Mouse (Mus musculus): ENCODE results near the gene Rnf145. TPM values are rescaled to one million over a fixed set of nuclear protein-coding genes. Genes with fewer than 3 reads are reported as not detected.
A peak's percentile ranks its signal among the peaks of the same experiment; 100 is the strongest.

Rnf145 gene
- polyA plus RNA-seq, 1 experiment from 2014 or later = 114 TPM

DNA sequence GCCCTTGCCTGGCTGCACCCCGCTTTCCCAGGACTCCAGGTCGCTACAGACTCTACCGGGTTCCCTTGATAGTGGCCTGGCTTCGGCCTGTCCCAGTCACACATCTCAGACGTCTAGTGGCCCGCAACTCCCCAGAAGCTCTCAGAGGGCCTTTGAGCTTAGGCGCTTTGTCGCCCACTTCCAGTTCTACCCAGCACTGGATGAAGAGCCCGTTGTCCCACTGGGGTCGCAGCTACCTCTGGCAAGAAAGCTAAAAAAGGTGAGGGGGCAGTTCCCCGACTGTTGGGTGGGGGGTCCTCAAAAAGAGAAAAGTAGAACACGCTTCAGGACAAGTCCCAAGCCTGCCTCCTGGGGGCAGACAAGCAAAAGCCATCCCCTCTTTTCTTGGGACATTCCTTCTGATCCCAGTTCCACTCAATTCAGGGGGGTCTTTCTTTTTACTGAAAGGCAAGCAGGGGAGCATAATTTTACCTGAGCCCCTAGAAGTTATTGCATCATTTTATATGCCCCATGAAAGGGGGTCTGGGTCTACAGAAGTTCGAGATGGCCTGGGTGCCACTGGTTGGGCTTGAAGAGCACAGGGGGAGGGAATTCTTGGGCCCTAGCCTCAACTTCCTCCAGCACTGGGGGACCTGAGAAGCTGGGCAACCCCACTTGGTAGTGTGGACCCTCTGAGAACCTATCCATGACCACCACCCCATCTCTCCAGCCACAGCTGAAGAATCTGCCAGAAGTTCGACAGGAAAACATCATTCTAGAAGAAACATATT lies 94.8 kb downstream of the Rnf145 start:
- H3K36me3 ChIP-seq (ENCODE audit: control insufficient read depth, insufficient read depth, low read length) = no peaks in the 10 kb centered on the region
- peaks cover 13% of the 10 kb centered on the region for H3K4me1 ChIP-seq (ENCODE audit: control insufficient read depth, insufficient read depth, low read length)
- no peak overlapping the region for H3K27ac ChIP-seq (ENCODE audit: low read depth, low read length)
- H3K9me3 ChIP-seq (ENCODE audit: control insufficient read depth, low read length) = no peaks in the 10 kb centered on the region
- peak overlapping the region; percentile 41 for H3K9ac ChIP-seq (replicated peaks; ENCODE audit: low read depth, low read length)
- peak overlapping the region; percentile 62 for H3K4me2 ChIP-seq (ENCODE audit: low read depth, low read length)
- WGBS = 11% methylated on average over 14 of the region's 14 CpGs
- H3K4me3 ChIP-seq (ENCODE audit: low read depth, low read length) = peak overlapping the region; percentile 24
- no peak for ATAC-seq (ENCODE audit: low read depth)
- H3K27me3 ChIP-seq (ENCODE audit: control insufficient read depth, insufficient read depth, low read length) = no peaks in the 10 kb centered on the region; the same call in 1 of the 2 replicates

Small RNA genes lying within 50 kb of the gene (microRNA-seq; reads per million reads assigned to microRNA genes)
- not detected for gene Gm22121

Other genes with a start within 250 kb of the Rnf145 start
- gene Il12b, start 118.9 kb upstream of the Rnf145 start, polyA plus RNA-seq (2014; fragmentation: Nextera tagmentation; extraction: Ambion mirVana) = not detected in 2 replicates
- 66.2 and 73.9 TPM in 2 replicates for gene Ublcp1, start 48.5 kb upstream of the Rnf145 start, polyA plus RNA-seq (2014; fragmentation: Nextera tagmentation; extraction: Ambion mirVana)
- 194 and 226 TPM in 2 replicates for gene Ebf1, start 98.4 kb downstream of the Rnf145 start, polyA plus RNA-seq (2014; fragmentation: Nextera tagmentation; extraction: Ambion mirVana)